Mouse (Mus musculus) lung, postnatal 14 days (tissue): ENCODE results near the gene Olfr957.

Experiments used
- DNase-seq: peaks from one replicate; pipeline ENCODE4 v3.0.0; 2021

Gene Olfr957

GRCm38 (mm10) chr9:39515531-39515930 lies at the start of gene Olfr957:
Gene Olfr957 (minus strand): TSS chr9:39515809.
- DNase-seq: no peak

GRCm38 (mm10) chr9:39558349-39558647 lies 42.7 kb upstream of the Olfr957 start:
- DNase-seq: no peak

- DNase-seq: no peak
These were observed 42.1 kb upstream of the Olfr957 start for GRCm38 (mm10) chr9:39557529-39558348.

GRCm38 (mm10) chr9:39553946-39554345 lies 38.3 kb upstream of the Olfr957 start, which contains the start of gene Olfr958:
Gene Olfr958 (minus strand): TSS chr9:39554054.
- no peak for DNase-seq

- DNase-seq: no peak
These were observed 35.2 kb upstream of the Olfr957 start for GRCm38 (mm10) chr9:39550806-39551205.

- DNase-seq: peak; percentile 2
These were observed 8.1 kb upstream of the Olfr957 start for GRCm38 (mm10) chr9:39523616-39524285.

GRCm38 (mm10) chr9:39518595-39518994 lies 3.0 kb upstream of the Olfr957 start:
- DNase-seq: no peak

- no peak for DNase-seq
These were observed 6.2 kb downstream of the Olfr957 start for GRCm38 (mm10) chr9:39509412-39509811.

- peak; percentile 22 for DNase-seq
These were observed 6.6 kb downstream of the Olfr957 start for GRCm38 (mm10) chr9:39508998-39509397.

- no peak for DNase-seq
These were observed 21.7 kb downstream of the Olfr957 start, which contains the start of gene Olfr44 for GRCm38 (mm10) chr9:39493895-39494294. Gene Olfr44 (minus strand): TSS chr9:39493995.

- DNase-seq: no peak
These were observed 43.8 kb downstream of the Olfr957 start, which contains the start of gene Olfr955 for GRCm38 (mm10) chr9:39471844-39472243. Gene Olfr955 (minus strand): TSS chr9:39471944.
